Mouse (Mus musculus): ENCODE results near the gene Gm18596.

DNA sequence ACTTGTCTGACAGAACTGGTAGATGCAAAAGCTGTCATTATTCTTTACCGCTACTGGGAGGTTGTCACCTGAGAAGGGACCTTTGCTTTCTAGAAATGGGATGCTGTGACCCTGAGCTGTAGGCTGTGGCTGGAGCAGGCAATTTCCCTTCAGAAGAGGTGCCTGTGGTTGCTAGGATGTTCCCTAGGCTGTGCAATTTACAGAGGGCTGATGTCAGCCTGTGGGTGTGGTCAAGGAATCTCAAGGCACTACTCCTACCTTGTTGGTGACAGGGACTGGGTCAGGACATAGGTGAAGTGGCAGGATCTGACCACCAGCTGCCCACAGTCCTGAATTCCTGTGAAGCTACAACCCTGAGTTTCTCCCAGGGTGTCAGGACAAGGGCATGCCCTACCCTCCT lies 27.3 kb upstream of the Gm18596 start:
- TF ChIP-seq POLR2A (IDR thresholded peaks at IDR 0.05; ENCODE audit: low read depth, low read length), result no peak
- TF ChIP-seq CTCF (IDR thresholded peaks at IDR 0.05; ENCODE audit: extremely low read depth, insufficient read depth, insufficient read length, insufficient replicate concordance), result no peak

Measured in spleen, adult 2 months (tissue).